Mouse (Mus musculus) hindlimb bud, embryonic 11.5 days (tissue): Measurements from ENCODE around the gene Bscl2.
"Not testable (repeated sequence)": the region's sequence is repeated elsewhere in the genome, so short reads cannot be mapped to it uniquely, and the experiment has no call there.

ENCODE experiments used
- DNase-seq: peaks from one replicate; pipeline ENCODE4 v3.0.0-alpha.2; 2012; ENCODE audit warnings: low read depth, low spot score; ENCODE audit errors: extremely low spot score

Gene Bscl2

DNA sequence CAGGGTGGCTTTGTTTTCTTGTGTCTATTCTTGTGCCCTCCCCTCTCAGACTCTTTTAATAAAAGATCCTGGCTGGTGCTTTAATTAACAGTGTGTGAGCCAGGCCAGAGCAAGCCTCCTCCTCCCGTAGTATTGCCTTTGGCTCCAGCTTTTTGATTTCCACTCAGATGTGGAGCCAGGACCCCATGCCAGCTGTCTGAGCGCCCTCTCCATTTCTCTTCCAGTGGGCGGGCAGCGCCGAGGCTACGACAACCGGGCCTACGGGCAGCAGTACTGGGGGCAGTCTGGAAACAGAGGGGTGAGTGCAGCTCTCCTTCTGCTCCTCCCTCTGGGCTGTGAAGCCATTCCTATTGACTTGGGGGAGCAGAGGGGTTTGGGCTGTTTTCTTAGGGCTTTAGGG is 6.6 kb upstream of the Bscl2 start:
- DNase-seq: no peak

- no peak for DNase-seq
These were observed 6.0 kb upstream of the Bscl2 start for GRCm38 (mm10) chr19:8831262-8831661.

- no peak for DNase-seq
These were observed 4.3 kb upstream of the Bscl2 start for GRCm38 (mm10) chr19:8832971-8833370.

DNA sequence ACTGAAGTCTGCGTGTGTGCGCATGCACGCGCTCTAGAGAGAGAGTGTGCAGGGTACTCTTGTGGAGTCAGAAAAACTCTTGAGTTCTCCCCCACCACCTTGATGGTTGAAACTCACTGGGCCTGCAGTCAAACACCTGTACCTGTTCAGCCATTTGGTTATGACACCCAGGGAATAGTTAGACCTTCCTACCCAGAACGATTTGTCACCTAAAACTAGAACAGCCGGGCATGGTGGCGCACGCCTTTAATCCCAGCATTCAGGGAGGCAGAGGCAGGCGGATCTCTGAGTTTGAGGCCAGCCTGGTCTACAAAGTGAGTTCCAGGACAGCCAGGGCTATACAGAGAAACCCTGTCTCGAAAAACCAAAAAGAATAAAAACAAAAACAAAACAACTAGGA is 940 bp upstream of the Bscl2 start:
- not testable (repeated sequence) for DNase-seq

DNA sequence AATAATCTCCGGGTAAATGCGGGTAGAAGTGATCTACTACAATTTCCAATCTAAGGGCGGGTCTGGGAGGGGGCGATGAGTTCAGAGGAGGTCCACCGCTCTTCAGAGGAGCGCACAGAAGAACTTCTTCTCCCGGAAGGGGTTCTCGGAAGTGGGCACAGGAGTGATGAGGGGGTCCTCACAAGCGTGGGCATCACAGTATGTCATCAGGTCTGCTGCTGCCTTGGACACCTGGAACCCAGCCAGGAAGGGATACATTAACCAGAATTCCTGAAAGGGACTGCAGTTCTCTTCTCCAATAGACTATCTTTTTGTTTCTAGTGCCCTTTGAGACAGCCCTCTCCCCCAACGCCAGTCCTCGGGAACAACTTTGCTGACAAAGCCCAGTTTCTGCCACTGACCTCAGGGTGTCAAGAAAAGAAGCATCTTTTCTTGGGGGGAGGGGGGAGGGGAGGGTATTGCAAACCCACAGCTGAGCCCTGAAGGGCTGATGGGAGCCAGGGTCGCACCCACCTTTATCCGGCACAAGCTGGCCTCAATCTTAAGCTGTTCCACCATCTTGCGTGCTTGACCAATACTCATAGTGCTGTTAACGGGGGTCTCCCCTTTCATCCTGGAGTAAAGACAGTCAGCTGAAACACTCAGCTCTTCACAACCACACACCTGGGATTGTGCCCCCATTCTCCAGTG is 919 bp downstream of the Bscl2 start:
- DNase-seq: no peak

GRCm38 (mm10) chr19:8839103-8839907 is 2.0 kb downstream of the Bscl2 start, which contains the start of gene Gng3:
Gene Gng3, minus strand, starts transcription at chr19:8839194.
- DNase-seq: no peak

GRCm38 (mm10) chr19:8839908-8840791 is 2.9 kb downstream of the Bscl2 start:
- no peak for DNase-seq

DNA sequence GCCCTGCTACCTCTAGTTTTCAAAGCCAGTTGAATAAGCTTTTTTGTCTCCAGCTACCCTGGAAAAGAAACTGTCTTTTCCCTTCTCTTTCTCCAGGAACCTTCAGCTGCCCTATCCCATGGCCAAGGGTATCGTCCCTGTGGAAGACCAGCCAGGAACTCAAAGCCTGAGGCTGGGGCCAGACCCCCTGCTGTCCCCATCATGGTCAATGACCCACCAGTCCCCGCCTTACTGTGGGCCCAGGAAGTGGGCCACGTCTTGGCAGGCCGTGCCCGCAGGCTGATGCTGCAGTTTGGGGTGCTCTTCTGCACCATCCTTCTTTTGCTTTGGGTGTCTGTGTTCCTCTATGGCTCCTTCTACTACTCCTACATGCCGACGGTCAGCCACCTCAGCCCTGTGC is 3.7 kb downstream of the Bscl2 start:
- DNase-seq: no peak

DNA sequence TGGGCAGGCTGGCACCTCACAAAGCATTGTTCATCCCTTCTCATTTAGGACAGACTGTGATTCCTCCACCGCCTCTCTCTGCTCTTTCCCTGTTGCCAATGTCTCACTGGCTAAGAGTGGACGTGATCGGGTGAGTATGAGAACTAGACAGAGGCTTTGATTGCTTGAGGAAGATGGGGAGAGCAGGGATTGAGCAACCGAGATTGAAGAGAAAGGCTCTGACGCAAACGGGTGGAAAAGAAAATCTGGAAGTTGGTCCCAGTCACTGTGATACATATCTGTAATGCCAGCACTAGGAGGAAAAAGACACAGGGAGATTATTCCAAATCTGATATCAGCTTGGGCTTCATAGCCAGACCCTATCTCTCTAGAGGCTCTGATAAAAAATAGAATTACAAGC is 5.7 kb downstream of the Bscl2 start:
- no peak for DNase-seq

DNA sequence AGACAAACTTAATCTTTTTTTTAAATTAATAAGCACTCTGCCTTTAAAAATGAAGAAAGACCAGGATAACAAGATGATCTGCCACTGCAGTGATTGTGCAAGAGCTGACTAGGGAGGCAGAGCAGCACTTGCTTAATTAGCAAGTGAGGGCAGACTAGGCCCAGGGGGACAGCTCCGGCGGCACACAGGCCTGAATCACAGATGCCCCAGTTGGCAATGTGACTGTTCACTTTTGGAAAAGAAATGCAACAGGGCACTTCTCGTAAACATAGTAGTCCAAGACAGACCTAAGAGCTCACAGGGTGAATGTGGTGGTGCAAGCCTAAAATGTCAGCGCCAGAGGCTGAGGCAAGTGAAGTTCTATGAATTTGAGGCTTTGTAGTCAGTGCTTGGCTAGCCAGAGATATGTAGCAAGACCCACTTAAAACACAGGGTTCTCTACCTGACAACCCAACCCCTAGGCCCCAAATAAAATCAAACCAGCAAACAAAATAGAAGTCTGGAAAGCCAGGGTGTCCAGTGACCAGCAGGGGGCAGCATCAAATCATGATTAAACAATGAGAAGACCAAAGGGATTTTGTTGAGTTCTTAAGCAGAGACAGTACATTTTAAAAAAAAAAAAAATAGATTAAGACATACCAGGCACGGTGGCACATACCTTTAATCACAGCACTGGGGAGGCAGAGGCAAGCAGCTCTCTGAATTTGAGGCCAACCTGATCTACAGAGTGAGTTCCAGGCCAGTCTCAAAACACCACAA is 7.3 kb downstream of the Bscl2 start:
- no peak for DNase-seq

DNA sequence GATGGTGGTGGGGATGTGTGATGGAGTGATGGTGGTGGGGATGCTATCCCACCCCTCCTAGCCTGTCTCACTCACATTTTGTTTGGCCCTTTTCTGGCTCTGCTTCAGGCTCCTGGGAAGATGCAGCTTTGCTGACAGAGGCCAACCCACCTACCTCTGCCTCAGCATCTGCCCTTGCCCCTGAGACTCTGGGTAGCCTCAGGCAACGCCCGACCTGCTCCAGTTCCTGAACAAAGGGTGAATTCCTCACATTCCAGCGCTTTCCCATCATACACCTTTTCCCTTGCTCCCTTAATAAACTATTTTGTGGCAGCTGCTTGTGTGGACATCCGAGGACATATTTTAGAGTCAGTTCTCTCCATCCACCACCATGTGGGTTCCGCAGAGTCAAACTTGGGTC is 11.1 kb downstream of the Bscl2 start:
- DNase-seq: no peak

- DNase-seq: no peak
These were observed 13.2 kb downstream of the Bscl2 start, which contains the start of gene Lrrn4cl for GRCm38 (mm10) chr19:8850402-8850901. Gene Lrrn4cl, plus strand, starts transcription at chr19:8850768.

GRCm38 (mm10) chr19:8851639-8852038 is 14.4 kb downstream of the Bscl2 start:
- no peak for DNase-seq

GRCm38 (mm10) chr19:8852236-8852928 is 15.1 kb downstream of the Bscl2 start:
- DNase-seq: no peak

DNA sequence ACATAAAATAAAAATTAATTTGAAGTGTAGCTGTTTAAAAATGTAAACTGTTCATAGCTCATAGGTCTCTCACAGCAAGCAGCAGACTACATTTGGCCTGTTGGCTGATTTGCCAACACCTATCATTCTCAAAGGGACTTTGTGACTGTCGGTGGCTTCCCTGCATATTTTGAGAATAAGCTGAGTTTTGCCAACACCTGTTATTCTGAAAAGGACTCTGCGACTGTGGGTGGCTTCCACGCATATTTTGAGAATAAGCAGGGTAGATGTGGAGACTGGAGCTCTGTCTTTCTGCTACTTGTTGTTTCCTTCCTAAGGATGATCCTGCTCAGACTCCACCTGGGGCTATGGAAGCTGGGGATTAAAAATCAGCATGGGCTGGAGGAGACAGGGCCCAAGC is 15.8 kb downstream of the Bscl2 start:
- no peak for DNase-seq

GRCm38 (mm10) chr19:8857689-8858088 is 20.4 kb downstream of the Bscl2 start:
- DNase-seq: no peak

DNA sequence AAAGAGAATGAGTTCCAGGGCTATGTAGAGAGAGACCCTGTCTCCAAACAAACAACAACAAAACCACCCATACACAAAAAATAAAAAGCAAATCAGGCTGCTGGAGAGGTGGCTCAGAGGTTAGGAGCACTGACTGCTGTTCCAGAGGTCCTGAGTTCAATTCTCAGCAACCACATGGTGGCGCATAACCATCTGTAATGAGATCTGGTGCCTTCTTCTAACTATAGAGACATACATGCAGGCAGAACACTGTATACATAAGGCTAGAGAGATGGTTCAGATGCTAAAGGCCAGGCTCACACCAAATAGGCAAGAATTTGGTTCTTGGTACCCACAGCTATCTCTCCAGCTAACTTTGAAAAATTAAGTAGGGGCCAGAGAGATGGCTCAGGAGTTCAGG is 21.8 kb downstream of the Bscl2 start:
- DNase-seq: no peak

DNA sequence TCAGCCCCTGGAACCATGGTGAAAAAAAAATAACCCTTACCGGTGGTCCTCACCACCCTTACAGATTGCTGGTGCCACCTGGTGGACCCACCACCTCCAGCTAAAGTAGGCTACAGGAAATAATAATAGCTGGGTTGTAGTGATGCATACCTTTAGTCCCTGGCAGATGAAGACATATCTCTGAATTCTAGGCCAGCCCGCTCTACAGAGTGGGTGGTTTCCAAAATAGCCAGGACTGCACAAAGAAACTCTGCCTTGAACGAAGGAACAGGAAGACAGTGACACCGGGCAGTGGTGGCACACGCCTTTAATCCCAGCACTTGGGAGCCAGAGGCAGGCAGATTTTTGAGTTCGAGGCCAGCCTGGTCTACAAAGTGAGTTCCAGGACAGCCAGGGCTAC is 27.0 kb downstream of the Bscl2 start:
- no peak for DNase-seq

DNA sequence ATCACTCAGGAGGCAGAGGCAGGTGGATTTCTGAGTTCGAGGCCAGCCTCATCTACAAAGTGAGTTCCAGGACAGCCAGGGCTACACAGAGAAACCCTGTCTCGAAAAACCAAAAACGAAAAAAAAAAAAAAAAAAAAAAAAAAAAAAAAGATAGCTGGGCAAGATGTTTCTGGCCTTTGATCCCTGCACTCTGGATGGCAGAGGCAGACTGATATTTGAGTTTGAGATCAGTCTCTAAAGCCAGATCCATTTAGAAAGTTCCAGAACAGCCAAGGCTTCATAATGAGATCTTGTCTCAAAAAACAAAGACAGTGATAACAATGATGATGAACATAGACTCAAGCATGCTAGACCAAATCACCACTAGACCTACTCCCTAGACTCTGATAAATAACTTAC is 33.1 kb downstream of the Bscl2 start:
- not testable (repeated sequence) for DNase-seq

- DNase-seq: no peak
These were observed 33.6 kb downstream of the Bscl2 start for GRCm38 (mm10) chr19:8870838-8871237.
